Mouse (Mus musculus): ENCODE results near the gene Ngef.
"Not testable (repeated sequence)": the region's sequence is repeated elsewhere in the genome, so short reads cannot be mapped to it uniquely, and the experiment has no call there.

The Ngef gene

GRCm38 (mm10) chr1:87471914-87472313, 101.8 kb downstream of the Ngef start:
- no peak for DNase-seq

GRCm38 (mm10) chr1:87469971-87470370, 103.7 kb downstream of the Ngef start, which contains the start of gene Snorc:
Gene Snorc (plus strand): TSS chr1:87470271.
- not testable (repeated sequence) for DNase-seq

- DNase-seq = no peak
These were observed 105.3 kb downstream of the Ngef start for GRCm38 (mm10) chr1:87468321-87468720.

GRCm38 (mm10) chr1:87467469-87467868, 106.2 kb downstream of the Ngef start:
- no peak for DNase-seq

- DNase-seq = not testable (repeated sequence)
These were observed 113.8 kb downstream of the Ngef start for GRCm38 (mm10) chr1:87459856-87460255.

- no peak for DNase-seq
These were observed 115.6 kb downstream of the Ngef start for GRCm38 (mm10) chr1:87458045-87458444.

GRCm38 (mm10) chr1:87456425-87456824, 117.2 kb downstream of the Ngef start:
- DNase-seq = no peak

- no peak for DNase-seq
These were observed 124.2 kb downstream of the Ngef start for GRCm38 (mm10) chr1:87449432-87449831.

- peak; percentile 65 for DNase-seq
These were observed 126.2 kb downstream of the Ngef start for GRCm38 (mm10) chr1:87447183-87448104.

GRCm38 (mm10) chr1:87436583-87436982, 137.1 kb downstream of the Ngef start:
- DNase-seq = no peak

- no peak for DNase-seq
These were observed 138.5 kb downstream of the Ngef start for GRCm38 (mm10) chr1:87435125-87435524.
